In the genomic region with DNA sequence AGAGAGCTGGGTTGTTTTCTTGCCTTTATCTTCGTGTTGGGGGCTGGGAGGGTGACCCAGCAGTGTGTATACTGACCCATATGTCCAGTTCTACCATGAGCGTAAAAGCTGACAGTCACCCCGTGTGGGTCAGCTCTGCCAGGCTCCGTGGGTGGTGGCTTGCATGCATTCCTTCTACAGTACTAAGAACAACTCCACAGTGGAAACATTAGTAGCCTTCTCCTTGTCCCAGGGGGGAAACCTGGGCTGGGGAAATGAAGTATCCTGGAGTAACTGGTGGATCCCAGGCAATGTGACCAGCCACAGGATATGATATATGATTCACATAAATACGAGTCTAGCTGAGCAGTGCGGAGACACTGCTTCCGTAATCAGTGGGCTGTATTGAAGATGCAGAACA, we compare ENCODE assay signal across 9 mouse cellular contexts. TPM values are rescaled to one million over a fixed set of nuclear protein-coding genes. Genes with fewer than 3 reads are reported as not detected.
A peak's percentile ranks its signal among the peaks of the same experiment; 100 is the strongest.
DNase-seq lines count a peak whose midpoint lies in the region; ATAC-seq and TF ChIP-seq lines count a peak whose summit lies in the region.
"Had no signal": no experiment of that assay in that cellular context is flagged by ENCODE, and none has a peak within 500 bp of the region (broad histone marks: within the 10 kb centered on the region; RNA-seq: fewer than 3 reads in every experiment).

No protein-coding gene starts in this region.

- H3K9me3 ChIP-seq in heart, postnatal 0 days (replicated peaks; ENCODE audit: control insufficient read depth, low read length): no peaks in the 10 kb centered on the region
- H3K9me3 ChIP-seq in embryonic facial prominence, embryonic 11.5 days (replicated peaks; ENCODE audit: control insufficient read depth, low read length): no peaks in the 10 kb centered on the region
- no peaks in the 10 kb centered on the region for H3K9me3 ChIP-seq in intestine, embryonic 15.5 days
- no peaks in the 10 kb centered on the region for H3K9me3 ChIP-seq in neural tube, embryonic 12.5 days

- DNase-seq in heart, postnatal 0 days (ENCODE audit: low spot score): no peak
- DNase-seq in heart, adult 18-20 months: no peak
- DNase-seq in embryonic facial prominence, embryonic 11.5 days (ENCODE audit: low spot score): no peak
- DNase-seq in cerebellum, postnatal 25 days: no peak
- DNase-seq in layer of hippocampus, adult 9-11 months: no peak
- DNase-seq in cerebellum, postnatal 36 days: no peak

- H3K27me3 ChIP-seq in heart, postnatal 0 days (ENCODE audit: control insufficient read depth, insufficient read depth, low read length): no peaks in the 10 kb centered on the region
- H3K27me3 ChIP-seq in embryonic facial prominence, embryonic 11.5 days (ENCODE audit: control insufficient read depth, insufficient read depth, low read length): no peaks in the 10 kb centered on the region
- no peaks in the 10 kb centered on the region for H3K27me3 ChIP-seq in intestine, embryonic 15.5 days (replicated peaks)
- H3K27me3 ChIP-seq in neural tube, embryonic 12.5 days (replicated peaks): peaks cover 18% of the 10 kb centered on the region

- peak overlapping the region; percentile 91; the same call in 1 of the 2 replicates for H3K27ac ChIP-seq in heart, postnatal 0 days (ENCODE audit: low read depth)
- H3K27ac ChIP-seq in embryonic facial prominence, embryonic 11.5 days (replicated peaks; ENCODE audit: low read depth, low read length): no peak overlapping the region
- peak overlapping the region; percentile 62 for H3K27ac ChIP-seq in intestine, embryonic 15.5 days
- no peak overlapping the region for H3K27ac ChIP-seq in neural tube, embryonic 12.5 days

- H3K4me3 ChIP-seq in heart, postnatal 0 days (ENCODE audit: low read depth, low read length): peak overlapping the region; percentile 88
- H3K4me3 ChIP-seq in embryonic facial prominence, embryonic 11.5 days (ENCODE audit: low read depth, low read length): peak overlapping the region; percentile 89
- H3K4me3 ChIP-seq in intestine, embryonic 15.5 days (replicated peaks): peak overlapping the region; percentile 87
- peak overlapping the region; percentile 72 for H3K4me3 ChIP-seq in neural tube, embryonic 12.5 days

- H3K36me3 ChIP-seq in heart, postnatal 0 days (replicated peaks; ENCODE audit: control insufficient read depth, insufficient read depth, low read length): no peaks in the 10 kb centered on the region
- H3K36me3 ChIP-seq in embryonic facial prominence, embryonic 11.5 days (replicated peaks; ENCODE audit: control insufficient read depth, insufficient read depth, low read depth, low read length): no peaks in the 10 kb centered on the region
- 0 out of 2 replicates have a peak, but pooled peaks cover 3% of the 10 kb centered on the region for H3K36me3 ChIP-seq in intestine, embryonic 15.5 days
- H3K36me3 ChIP-seq in neural tube, embryonic 12.5 days: no peaks in the 10 kb centered on the region

- TF ChIP-seq EP300 in heart, postnatal 0 days (IDR thresholded peaks at IDR 0.05; ENCODE audit: low read depth): no peak

- no peak for TF ChIP-seq CTCF in heart, postnatal 0 days (IDR thresholded peaks at IDR 0.05; ENCODE audit: low read depth)

- H3K9ac ChIP-seq in heart, postnatal 0 days (replicated peaks; ENCODE audit: low read depth, low read length): peak overlapping the region; percentile 86
- H3K9ac ChIP-seq in embryonic facial prominence, embryonic 11.5 days (replicated peaks; ENCODE audit: low read length): peak overlapping the region; percentile 87
- H3K9ac ChIP-seq in intestine, embryonic 15.5 days: peak overlapping the region; percentile 97
- H3K9ac ChIP-seq in neural tube, embryonic 12.5 days: 0 out of 2 replicates have a peak overlapping the region, but pooled peaks have one; percentile 84

- peak overlapping the region; percentile 88 for H3K4me2 ChIP-seq in heart, postnatal 0 days (ENCODE audit: low read depth, low read length)
- H3K4me2 ChIP-seq in embryonic facial prominence, embryonic 11.5 days (ENCODE audit: low read depth, low read length): peak overlapping the region; percentile 85
- H3K4me2 ChIP-seq in intestine, embryonic 15.5 days (replicated peaks): peak overlapping the region; percentile 74
- peak overlapping the region; percentile 99 for H3K4me2 ChIP-seq in neural tube, embryonic 12.5 days (replicated peaks)

- no peak for ATAC-seq in heart, postnatal 0 days (ENCODE audit: insufficient read depth, low read depth)
- no peak for ATAC-seq in embryonic facial prominence, embryonic 11.5 days (replicated peaks; ENCODE audit: insufficient number of reproducible peaks, low FRiP score, low TSS enrichment, low read depth)
- no peak for ATAC-seq in intestine, embryonic 15.5 days
- no peak for ATAC-seq in neural tube, embryonic 12.5 days (ENCODE audit: low FRiP score, low read depth)

- WGBS in heart, postnatal 0 days: 17% methylated on average over 7 of the region's 7 CpGs
- 18% methylated on average over 7 of the region's 7 CpGs for WGBS in embryonic facial prominence, embryonic 11.5 days
- WGBS in intestine, embryonic 15.5 days: 10% methylated on average over 7 of the region's 7 CpGs
- 14% methylated on average over 7 of the region's 7 CpGs for WGBS in neural tube, embryonic 12.5 days

- peaks cover 36% of the 10 kb centered on the region for H3K4me1 ChIP-seq in heart, postnatal 0 days (ENCODE audit: control insufficient read depth, insufficient read depth)
- no peaks in the 10 kb centered on the region; the same call in 1 of the 2 replicates for H3K4me1 ChIP-seq in embryonic facial prominence, embryonic 11.5 days (ENCODE audit: control insufficient read depth, insufficient read depth, low read length)
- H3K4me1 ChIP-seq in intestine, embryonic 15.5 days (replicated peaks): peaks cover 56% of the 10 kb centered on the region
- peaks cover 35% of the 10 kb centered on the region for H3K4me1 ChIP-seq in neural tube, embryonic 12.5 days

RNA-seq across cellular contexts. Expression of a gene that starts 1.5 kb away (rescaled TPM):
- 23.2 and 31.4 TPM in 2 replicates for total RNA-seq in heart, postnatal 0 days (2014; rRNA removed; ENCODE audit: low replicate concordance)
- polyA plus RNA-seq in heart, postnatal 0 days (2015; fragmentation: Nextera tagmentation; extraction: Ambion mirVana): 15.5 and 16.8 TPM in 2 replicates
- total RNA-seq in heart, adult 18-20 months (2021): 1 to 10 TPM; 5.6 to 5.9 TPM
- 26.5 and 30.8 TPM in 2 replicates for polyA plus RNA-seq in embryonic facial prominence, embryonic 11.5 days (2014; fragmentation: Nextera tagmentation; extraction: Ambion mirVana)
- polyA plus RNA-seq in intestine, embryonic 15.5 days (2015; fragmentation: Nextera tagmentation; extraction: Ambion mirVana): 31.9 and 35.1 TPM in 2 replicates
- polyA plus RNA-seq in neural tube, embryonic 12.5 days (2016; fragmentation: Nextera tagmentation; extraction: Ambion mirVana): 16.4 and 17.5 TPM in 2 replicates

RNA-seq across cellular contexts. Expression of a gene that starts 13.4 kb away (rescaled TPM):
- 35.7 and 46.0 TPM in 2 replicates for total RNA-seq in heart, postnatal 0 days (2014; rRNA removed; ENCODE audit: low replicate concordance)
- 15.9 and 18.2 TPM in 2 replicates for polyA plus RNA-seq in heart, postnatal 0 days (2015; fragmentation: Nextera tagmentation; extraction: Ambion mirVana)
- total RNA-seq in heart, adult 18-20 months (2021): 1 to 10 TPM; 8.1 to 9.1 TPM
- polyA plus RNA-seq in embryonic facial prominence, embryonic 11.5 days (2014; fragmentation: Nextera tagmentation; extraction: Ambion mirVana): 6.0 and 6.5 TPM in 2 replicates
- 15.5 and 16.7 TPM in 2 replicates for polyA plus RNA-seq in intestine, embryonic 15.5 days (2015; fragmentation: Nextera tagmentation; extraction: Ambion mirVana)
- polyA plus RNA-seq in neural tube, embryonic 12.5 days (2016; fragmentation: Nextera tagmentation; extraction: Ambion mirVana): 9.0 and 9.5 TPM in 2 replicates

RNA-seq across cellular contexts. Expression of a gene that starts 25.1 kb away (rescaled TPM):
- total RNA-seq in heart, postnatal 0 days (2014; rRNA removed; ENCODE audit: low replicate concordance): 20.6 and 26.5 TPM in 2 replicates
- polyA plus RNA-seq in heart, postnatal 0 days (2015; fragmentation: Nextera tagmentation; extraction: Ambion mirVana): 104 and 113 TPM in 2 replicates
- total RNA-seq in heart, adult 18-20 months (2021): 10 to 100 TPM; 63.9 to 65.9 TPM
- 89.3 and 95.6 TPM in 2 replicates for polyA plus RNA-seq in embryonic facial prominence, embryonic 11.5 days (2014; fragmentation: Nextera tagmentation; extraction: Ambion mirVana)
- polyA plus RNA-seq in intestine, embryonic 15.5 days (2015; fragmentation: Nextera tagmentation; extraction: Ambion mirVana): 202 and 212 TPM in 2 replicates
- 192 and 196 TPM in 2 replicates for polyA plus RNA-seq in neural tube, embryonic 12.5 days (2016; fragmentation: Nextera tagmentation; extraction: Ambion mirVana)

RNA-seq across cellular contexts. Expression of a gene that starts 27.5 kb away (rescaled TPM):
- 4.2 TPM in 1 of 2 replicates, not detected in the other for total RNA-seq in heart, postnatal 0 days (2014; rRNA removed; ENCODE audit: low replicate concordance)
- polyA plus RNA-seq in heart, postnatal 0 days (2015; fragmentation: Nextera tagmentation; extraction: Ambion mirVana): 0.26 TPM in 1 of 2 replicates, not detected in the other
- total RNA-seq in heart, adult 18-20 months (2021): under 1 TPM; 0.84 to 0.90 TPM
- 0.18 and 0.24 TPM in 2 replicates for polyA plus RNA-seq in embryonic facial prominence, embryonic 11.5 days (2014; fragmentation: Nextera tagmentation; extraction: Ambion mirVana)
- 0.19 TPM in 1 of 2 replicates, not detected in the other for polyA plus RNA-seq in intestine, embryonic 15.5 days (2015; fragmentation: Nextera tagmentation; extraction: Ambion mirVana)
- 0.49 and 1.2 TPM in 2 replicates for polyA plus RNA-seq in neural tube, embryonic 12.5 days (2016; fragmentation: Nextera tagmentation; extraction: Ambion mirVana)

RNA-seq across cellular contexts. Expression of a gene that starts 30.1 kb away (rescaled TPM):
- 293 and 299 TPM in 2 replicates for total RNA-seq in heart, postnatal 0 days (2014; rRNA removed; ENCODE audit: low replicate concordance)
- polyA plus RNA-seq in heart, postnatal 0 days (2015; fragmentation: Nextera tagmentation; extraction: Ambion mirVana): 455 and 518 TPM in 2 replicates
- total RNA-seq in heart, adult 18-20 months (2021): 1,000 to 10,000 TPM; 1,636 to 2,096 TPM
- polyA plus RNA-seq in embryonic facial prominence, embryonic 11.5 days (2014; fragmentation: Nextera tagmentation; extraction: Ambion mirVana): 0.29 and 0.46 TPM in 2 replicates
- 0.25 TPM in 1 of 2 replicates, not detected in the other for polyA plus RNA-seq in intestine, embryonic 15.5 days (2015; fragmentation: Nextera tagmentation; extraction: Ambion mirVana)
- polyA plus RNA-seq in neural tube, embryonic 12.5 days (2016; fragmentation: Nextera tagmentation; extraction: Ambion mirVana): 2.7 and 2.9 TPM in 2 replicates
- polyA plus RNA-seq: testis, adult 2 months had no signal

Comparison
In these comparisons a context has a peak if more than half of its experiments do, and no peak if none do; other contexts are left out.
1. H3K27ac ChIP-seq: peak in heart, postnatal 0 days (single experiment) and intestine, embryonic 15.5 days (single experiment); none in embryonic facial prominence, embryonic 11.5 days (single experiment) and neural tube, embryonic 12.5 days (single experiment).
2. Peak in every context shown above with its lines, with median percentiles within 50 percentile points of each other: H3K4me2 ChIP-seq, H3K4me3 ChIP-seq and H3K9ac ChIP-seq.